Comparison of ENCODE assay signal across 17 mouse cellular contexts in the genomic region with DNA sequence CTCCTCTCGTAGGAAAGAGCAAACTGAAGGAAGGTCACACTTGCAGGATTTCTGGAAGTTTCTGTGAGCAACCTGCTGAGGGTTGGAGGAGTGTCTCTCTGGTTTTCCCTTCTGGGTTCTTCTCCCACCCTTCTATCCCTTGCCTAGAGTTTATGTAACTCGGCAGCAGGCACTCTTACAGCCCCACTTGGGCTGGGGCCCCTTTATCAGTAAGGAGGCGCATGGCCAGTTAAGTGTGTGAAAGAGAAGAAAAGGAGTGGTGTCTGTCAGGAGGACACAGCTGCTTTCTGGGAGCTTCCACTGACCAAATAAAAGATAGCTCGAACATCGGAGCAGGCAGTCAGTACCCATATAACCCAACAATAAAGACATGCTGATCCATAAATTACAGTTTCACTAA. TPM values are rescaled to one million over a fixed set of nuclear protein-coding genes. Genes with fewer than 3 reads are reported as not detected.
"Had no signal": no experiment of that assay in that cellular context is flagged by ENCODE, and none has a peak within 500 bp of the region (broad histone marks: within the 10 kb centered on the region; RNA-seq: fewer than 3 reads in every experiment).

No protein-coding gene starts in this region.

- H3K9me3 ChIP-seq: kidney, embryonic 15.5 days; limb, embryonic 10.5 days; midbrain, embryonic 10.5 days; midbrain, embryonic 15.5 days; neural tube, embryonic 13.5 days; stomach, embryonic 15.5 days had no signal

- H3K4me1 ChIP-seq: midbrain, embryonic 15.5 days had no signal

- H3K27ac ChIP-seq: kidney, embryonic 15.5 days; left cerebral cortex, adult 2 months; limb, embryonic 10.5 days; midbrain, embryonic 10.5 days; midbrain, embryonic 15.5 days; neural tube, embryonic 13.5 days; stomach, embryonic 15.5 days had no signal

- DNase-seq: kidney, adult 2 months; kidney, postnatal 25 days; lung, embryonic 14.5 days; lung, postnatal 10 days; lung, postnatal 4 days; retina, postnatal 1 day; right cerebral cortex, postnatal 14 days; thymus, postnatal 36 days had no signal

- H3K4me2 ChIP-seq: kidney, embryonic 15.5 days; lung, embryonic 14.5 days; midbrain, embryonic 15.5 days; neural tube, embryonic 13.5 days; stomach, embryonic 15.5 days had no signal

- H3K36me3 ChIP-seq: kidney, embryonic 15.5 days; limb, embryonic 10.5 days; midbrain, embryonic 10.5 days; midbrain, embryonic 15.5 days; neural tube, embryonic 13.5 days; stomach, embryonic 15.5 days had no signal

- H3K4me3 ChIP-seq: kidney, embryonic 15.5 days; left cerebral cortex, adult 2 months; limb, embryonic 10.5 days; midbrain, embryonic 10.5 days; midbrain, embryonic 15.5 days; neural tube, embryonic 13.5 days; stomach, embryonic 15.5 days had no signal

- H3K27me3 ChIP-seq: neural tube, embryonic 13.5 days; stomach, embryonic 15.5 days had no signal

- H3K9ac ChIP-seq: kidney, embryonic 15.5 days; lung, embryonic 14.5 days; midbrain, embryonic 15.5 days; neural tube, embryonic 13.5 days; stomach, embryonic 15.5 days had no signal

- ATAC-seq: midbrain, embryonic 15.5 days had no signal

RNA-seq across cellular contexts. Expression of a gene that starts 10.8 kb away (rescaled TPM):
- total RNA-seq: megakaryocyte, adult 5-6 weeks had no signal
- polyA plus RNA-seq: kidney, adult 2 months; spleen, adult 2 months had no signal

RNA-seq across cellular contexts. Expression of a gene that starts 48.8 kb away (rescaled TPM):
- total RNA-seq: megakaryocyte, adult 5-6 weeks had no signal
